Mouse (Mus musculus) spleen, adult 12 weeks (tissue): Measurements from ENCODE around the gene Pygo1.

Experiments
- DNase-seq: peaks from one replicate; pipeline ENCODE4 v3.0.0; 2022; ENCODE audit warnings: low spot score

Gene Pygo1

GRCm38 (mm10) chr9:72936301-72936700, 10.9 kb downstream of the Pygo1 start:
- no peak for DNase-seq

DNA sequence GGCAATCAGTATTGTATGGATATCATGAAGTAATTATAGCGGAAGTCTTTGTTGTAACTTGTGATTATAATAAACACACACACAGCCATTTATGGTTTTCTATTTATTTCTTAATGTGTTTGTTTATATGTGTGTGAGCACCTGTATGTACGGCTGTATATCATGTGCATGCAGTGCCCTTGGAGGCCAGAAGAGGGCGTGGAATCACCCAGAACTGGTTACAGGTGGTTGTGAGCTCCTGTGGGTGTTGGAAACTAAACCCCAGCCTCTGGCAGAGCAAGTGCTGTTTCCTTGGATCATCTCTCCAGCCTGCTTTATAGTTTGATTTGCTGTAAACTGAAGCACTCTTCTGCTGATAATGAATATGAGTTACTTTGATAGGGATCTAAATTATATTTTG, 18.0 kb downstream of the Pygo1 start:
- DNase-seq, result no peak

GRCm38 (mm10) chr9:72944286-72944685, 18.8 kb downstream of the Pygo1 start:
- DNase-seq, result no peak

DNA sequence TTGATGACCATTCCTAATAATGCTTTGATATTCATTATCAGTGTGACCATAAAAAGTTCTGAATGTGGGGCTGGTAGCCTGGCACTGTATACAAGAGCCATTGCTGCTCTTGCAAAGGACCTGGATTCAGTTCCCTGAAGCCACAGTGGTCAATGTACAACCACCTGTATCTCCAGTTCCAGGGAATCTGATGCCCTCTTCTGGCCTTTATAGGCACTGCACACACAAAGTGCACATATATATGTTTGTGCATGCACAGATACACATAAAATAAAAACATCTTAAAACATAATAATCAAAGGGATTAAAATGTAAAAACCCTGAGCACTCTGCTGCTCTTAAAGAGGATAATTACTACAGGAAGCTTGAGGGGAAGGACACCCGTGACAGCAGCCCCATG, 21.6 kb downstream of the Pygo1 start:
- no peak for DNase-seq

DNA sequence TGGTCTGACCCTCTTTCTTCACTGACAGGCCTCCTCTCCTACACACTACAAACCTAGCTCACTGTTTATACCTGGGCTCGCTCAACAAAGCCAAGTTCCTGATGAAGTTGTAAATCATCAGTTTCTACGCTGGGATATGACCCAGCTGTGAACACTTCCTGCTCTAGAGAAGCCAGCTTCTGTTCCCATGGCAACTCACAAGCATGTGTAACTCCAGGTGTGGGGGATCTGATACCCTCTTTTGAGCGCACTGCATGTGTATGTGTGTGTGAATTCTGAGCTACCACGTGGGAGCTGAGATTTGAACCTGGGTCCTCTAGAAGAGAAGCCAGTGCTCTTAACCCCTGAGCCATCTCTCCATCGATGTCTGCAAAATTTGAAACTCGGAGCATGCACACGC, 24.1 kb downstream of the Pygo1 start:
- DNase-seq, result no peak

DNA sequence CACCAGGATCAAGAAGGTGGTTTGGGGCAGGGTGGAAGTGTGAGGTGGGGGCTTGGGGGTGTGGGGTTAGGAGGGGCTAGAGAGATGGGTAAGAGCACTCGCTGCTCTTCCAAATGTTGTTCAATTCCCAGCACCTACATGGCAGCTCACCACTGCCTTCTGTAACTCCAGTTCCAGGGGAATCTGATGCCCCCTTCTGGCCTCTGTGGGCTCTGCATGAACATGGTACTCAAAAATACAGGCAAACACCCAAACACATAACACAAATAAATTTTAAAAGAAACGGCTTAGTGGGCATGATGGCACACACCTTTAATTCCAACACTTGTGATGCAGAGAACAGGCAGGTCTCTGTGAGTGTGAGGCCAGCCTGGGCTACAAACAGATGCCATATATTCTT, 29.3 kb downstream of the Pygo1 start:
- DNase-seq, result no peak

- DNase-seq, result peak; percentile 23
Measured at GRCm38 (mm10) chr9:72955546-72955945, 30.1 kb downstream of the Pygo1 start.

DNA sequence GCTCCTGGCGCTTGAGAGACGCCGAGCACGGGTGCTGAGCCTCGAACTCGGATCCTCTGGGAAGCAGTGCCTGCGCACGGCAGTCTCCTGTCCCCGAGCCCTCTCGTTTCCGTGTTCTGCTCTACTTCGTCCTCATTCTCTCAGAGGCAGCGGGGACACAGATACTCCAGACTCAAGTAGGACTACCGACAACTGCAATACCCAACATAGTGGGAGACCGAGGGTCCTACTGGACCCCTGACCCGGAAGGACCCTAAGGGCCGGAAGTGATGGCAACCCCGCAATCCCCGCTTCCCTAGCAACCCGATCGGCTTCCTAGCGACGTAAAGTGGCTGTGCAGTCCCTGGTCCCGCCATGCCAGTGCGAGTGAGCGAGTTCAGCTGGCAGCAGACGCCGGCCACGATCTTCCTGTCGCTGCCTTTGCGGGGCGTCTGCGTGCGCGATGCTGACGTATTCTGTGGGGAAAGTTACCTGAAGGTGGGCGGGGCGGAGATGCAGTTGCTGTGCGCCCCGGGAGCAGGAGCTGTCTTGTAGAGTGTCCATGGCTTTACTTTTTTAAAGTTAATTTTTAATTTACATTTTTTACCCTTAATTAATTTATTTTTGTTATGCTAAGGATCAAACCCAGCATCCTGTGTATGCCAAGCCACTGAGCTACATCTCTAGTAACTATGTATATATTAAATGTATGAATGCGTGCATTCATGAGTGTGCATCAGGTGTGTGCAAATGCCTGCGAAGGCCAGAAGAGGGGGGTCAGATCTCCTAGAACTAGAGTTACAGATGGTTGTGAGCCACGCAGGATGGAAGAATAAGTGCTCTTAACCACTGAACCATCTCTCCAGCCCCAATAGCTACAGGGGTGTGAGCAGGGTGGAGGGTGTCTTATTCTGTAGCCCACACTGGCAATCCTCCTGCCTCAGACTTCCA, 33.3 kb downstream of the Pygo1 start, which contains the start of the genes Dyx1c1 and Gm44503:
Gene Dyx1c1, plus strand, starts transcription at position 265 of the 930 bp plus-strand sequence.
Gene Gm44503, plus strand, starts transcription at position 332 of the 930 bp plus-strand sequence.
- DNase-seq, result peak; percentile 55

DNA sequence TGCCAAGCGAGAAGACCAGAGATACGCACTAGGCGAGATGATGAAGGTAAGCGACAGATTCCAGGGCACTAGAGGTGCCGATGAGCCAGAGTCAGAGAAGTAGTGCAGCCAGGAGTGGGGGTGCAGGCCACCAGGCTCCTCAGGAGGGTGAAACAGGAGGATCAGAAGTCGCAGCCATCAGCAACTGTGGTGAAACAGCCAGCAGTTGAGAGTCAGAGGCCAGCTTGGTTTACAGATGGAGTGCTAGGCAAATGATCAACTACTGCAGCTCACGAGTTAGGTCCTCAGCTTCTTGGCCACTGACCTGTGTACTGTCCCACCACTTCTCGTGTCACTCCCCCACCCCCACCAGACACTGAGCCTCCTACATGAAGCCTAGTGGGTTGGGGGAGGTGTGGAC, 35.9 kb downstream of the Pygo1 start:
- no peak for DNase-seq

GRCm38 (mm10) chr9:72961959-72962358, 36.5 kb downstream of the Pygo1 start:
- DNase-seq, result no peak

DNA sequence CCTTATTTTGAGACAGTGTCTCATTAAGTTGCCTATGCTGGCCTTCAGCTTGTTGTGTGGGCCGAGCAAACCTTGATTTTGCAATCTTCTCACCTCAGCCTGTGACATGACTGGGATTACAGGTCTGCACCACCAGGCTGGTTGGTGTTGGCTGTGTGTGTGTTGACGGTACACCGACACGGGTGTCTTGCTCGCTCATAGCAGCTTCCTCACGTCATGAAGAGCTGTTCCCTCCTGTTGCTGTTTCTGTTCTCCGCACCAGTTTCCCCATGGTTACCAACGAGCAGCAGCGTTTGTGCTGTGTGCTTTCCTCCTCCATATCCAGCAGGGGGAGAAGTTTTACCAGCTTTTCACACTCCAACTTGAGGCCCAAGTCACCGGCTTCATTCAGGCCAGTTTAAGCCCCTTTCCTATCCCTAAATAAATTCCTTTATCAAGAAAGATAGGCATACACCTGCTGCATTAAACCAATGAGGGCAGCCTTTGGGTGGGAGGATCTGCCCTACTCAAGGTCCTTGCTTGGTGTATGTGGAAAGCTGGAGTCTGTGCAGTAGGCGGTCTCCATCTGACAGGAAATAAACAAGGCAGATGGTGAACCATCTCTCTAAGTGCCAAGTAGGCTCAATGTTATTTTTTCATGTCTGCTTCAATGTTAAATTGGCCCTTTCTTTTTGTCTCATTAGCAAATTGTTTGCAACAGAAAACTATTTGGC, 43.1 kb downstream of the Pygo1 start:
- no peak for DNase-seq

DNA sequence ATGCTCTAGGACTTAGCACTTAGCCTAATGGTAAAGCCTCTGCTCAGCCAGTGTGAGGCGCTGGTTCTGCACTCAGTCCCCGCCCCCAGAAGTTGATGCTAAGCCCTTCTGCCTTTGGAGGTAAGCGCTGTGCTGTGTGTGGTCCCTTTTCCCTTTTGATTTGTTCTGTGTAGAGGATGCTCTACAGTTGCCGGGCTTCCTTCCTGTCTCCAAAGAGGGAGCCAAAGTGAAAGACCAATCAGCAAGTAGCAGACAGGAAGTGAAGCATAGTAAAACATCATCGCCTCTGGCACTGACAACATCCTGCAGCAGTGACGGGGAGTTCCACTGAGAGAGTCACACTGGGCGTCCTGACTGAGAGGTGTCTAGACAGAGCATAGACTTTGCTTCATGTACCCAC, 44.4 kb downstream of the Pygo1 start:
- no peak for DNase-seq

DNA sequence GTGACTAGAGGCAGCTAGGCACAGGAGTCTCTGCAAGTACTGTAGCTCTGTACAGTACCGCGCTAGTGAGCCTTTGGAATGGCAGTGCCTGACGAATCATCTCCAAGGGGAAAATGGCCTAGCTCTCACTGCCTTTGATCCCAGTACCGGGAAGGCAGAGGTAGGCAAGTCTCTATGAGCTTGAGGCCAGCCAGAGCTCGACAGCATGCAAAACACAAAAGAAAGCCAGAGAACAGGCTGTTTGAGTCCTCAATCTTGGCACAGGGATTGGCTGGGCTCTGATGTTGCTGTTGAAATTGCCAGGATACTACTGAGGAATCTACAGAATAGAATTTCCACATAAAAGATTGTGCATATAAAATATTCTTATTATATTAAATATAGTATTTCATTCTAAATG, 47.0 kb downstream of the Pygo1 start:
- no peak for DNase-seq

DNA sequence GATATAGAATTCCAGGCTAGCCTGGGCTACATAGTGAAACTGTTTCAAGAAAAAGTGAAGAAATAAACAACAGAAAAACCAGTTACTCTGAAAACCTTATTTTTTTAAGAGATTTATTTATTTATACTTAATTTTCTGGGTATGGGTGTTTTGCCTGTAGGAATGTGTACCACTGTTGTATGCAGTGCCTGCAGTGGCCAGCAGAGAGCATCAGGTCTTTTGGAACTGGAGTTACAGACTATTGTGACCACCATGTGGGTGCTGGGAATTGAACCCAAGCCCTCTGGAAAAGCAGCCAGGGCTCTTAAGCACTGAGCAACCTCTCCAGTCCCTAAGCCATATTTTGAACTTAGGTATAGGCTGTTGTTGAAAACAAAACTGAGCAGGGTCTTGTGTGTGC, 47.5 kb downstream of the Pygo1 start:
- DNase-seq, result no peak

DNA sequence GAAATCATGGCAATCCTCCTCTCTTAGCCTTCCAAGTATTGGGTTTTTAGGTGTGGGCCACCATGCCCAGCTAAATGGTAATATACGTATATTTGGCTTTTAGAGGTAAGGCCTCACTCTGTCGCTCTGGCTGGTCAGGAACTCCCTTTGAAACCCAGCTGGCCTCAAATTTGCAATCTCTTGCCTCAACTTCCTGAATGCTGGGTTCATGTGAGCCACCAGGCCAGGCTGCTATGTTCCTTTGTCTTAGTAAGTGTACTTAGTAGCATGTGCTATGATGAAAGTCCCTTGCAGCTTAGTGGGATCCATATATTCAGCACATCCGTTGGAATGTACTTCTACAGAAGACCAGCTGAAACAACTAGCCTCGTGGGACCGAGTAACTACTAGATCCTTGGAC, 49.3 kb downstream of the Pygo1 start:
- no peak for DNase-seq

DNA sequence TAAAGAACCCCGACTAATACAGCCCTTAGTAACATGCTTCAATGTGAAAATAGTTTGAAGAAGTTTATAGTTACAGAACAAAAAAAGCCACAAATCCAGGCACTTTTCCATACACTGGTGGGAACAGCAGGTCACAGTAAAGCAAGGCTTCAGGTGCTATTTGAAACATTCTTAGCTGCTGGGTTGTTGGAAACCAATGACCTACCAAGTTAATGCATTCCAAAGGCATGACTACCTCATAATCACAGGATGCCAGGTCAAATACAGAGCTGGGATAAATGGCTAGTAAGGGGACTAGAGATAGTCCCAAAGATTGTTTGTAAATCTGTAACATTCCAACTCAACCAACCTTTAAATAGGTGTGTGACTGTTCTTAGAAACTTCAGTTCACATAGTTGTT, 49.8 kb downstream of the Pygo1 start:
- DNase-seq, result no peak

- DNase-seq, result no peak
Measured at GRCm38 (mm10) chr9:72983066-72983465, 57.6 kb downstream of the Pygo1 start.

DNA sequence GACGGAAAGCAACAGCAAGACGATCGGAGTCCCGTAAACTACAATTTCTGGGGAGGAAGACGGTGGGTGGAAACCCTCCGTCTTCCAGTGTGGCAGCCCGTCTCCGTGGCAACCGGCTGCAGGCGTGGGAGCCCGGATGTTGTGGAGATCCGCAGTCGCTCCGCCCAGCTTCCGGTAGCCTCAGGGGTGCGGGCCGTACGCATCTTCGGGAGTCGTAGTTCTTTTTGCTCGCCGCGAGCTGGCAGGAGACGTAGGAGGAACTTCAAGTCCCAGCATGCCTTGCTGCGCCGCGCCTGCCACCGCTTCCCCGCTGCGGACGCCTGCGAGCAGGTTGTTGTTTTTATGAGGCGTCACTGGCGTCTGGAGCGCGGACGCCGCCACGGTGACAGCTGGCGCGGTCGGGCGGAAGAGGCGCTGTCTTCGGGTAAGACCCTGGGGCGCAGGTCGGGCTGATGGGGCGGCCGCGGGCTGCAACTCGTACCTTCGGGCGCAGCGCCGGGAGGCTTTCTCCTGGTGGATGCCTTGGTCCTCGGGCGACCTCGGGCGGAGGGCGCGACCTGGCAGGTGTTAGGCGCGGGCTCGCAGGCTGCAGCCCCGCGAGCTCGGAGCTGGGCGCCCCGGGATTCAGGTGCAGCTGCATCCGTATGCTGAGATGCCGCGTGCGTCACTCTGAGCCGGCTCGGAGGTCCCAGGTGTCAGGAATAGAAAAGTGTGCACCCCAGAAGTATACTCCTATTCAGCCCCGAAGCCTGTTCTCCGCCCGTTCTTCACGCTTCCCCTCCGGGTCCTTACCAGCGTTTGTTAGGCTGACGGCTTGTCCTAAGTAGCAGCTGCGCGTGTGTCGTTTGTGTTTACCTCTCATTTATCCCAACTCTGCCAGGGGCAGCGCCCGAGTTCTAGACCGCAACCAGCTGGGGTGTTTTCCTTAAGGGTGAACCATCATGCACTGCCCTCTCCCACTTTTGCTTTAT, 60.1 kb downstream of the Pygo1 start, which contains the start of the genes Ccpg1os and Ccpg1:
Gene Ccpg1os, minus strand, starts transcription at position 133 of the 971 bp plus-strand sequence.
Gene Ccpg1, plus strand, starts transcription at position 180 of the 971 bp plus-strand sequence.
- peak; percentile 88 for DNase-seq

- no peak for DNase-seq
Measured at GRCm38 (mm10) chr9:72987703-72988102, 62.3 kb downstream of the Pygo1 start.

DNA sequence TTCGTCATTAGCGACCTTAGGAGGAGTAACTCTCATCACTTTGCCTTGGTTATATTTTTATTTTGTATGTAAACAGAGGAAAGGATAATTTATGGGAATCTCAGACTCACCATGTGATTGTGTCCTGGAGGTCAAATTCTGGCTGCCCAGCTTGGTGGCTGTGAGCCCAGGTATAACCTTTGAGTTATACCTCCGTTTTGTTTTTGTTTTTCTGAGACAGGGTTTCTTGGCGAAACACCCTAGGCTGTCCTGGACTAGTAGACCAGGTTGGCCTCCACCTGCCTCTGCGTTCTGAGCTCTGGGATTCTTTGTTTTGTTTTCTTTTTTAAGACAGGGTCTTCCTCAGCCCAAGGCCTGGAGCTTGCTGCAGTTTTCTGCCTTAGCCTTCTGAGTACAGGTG, 63.3 kb downstream of the Pygo1 start:
- no peak for DNase-seq

DNA sequence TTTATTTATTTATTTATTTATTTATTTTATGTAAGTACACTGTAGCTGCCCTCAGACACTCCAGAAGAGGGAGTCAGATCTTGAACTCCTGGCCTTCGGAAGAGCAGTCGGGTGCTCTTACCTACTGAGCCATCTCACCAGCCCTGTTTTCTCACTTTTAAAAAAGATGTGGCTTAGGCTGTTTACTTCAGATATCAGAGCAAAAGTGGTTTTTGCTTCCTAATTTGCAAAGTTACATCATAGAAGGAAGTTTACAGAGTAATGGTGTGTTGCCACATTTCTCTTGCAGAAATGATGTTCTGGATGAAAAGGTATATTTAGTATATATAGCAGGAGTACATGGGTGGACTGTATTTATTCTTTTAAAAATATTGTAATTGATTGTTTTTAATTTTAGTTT, 66.0 kb downstream of the Pygo1 start:
- DNase-seq, result no peak

- DNase-seq, result no peak
Measured at GRCm38 (mm10) chr9:72992576-72992975, 67.1 kb downstream of the Pygo1 start.
